In genomic region chr2:86175422-86175821, GRCm38 (mm10) we compare ENCODE assay signal across 24 mouse cellular contexts. TPM values are rescaled to one million over a fixed set of nuclear protein-coding genes. Genes with fewer than 3 reads are reported as not detected.
A peak's percentile ranks its signal among the peaks of the same experiment; 100 is the strongest.
DNase-seq lines count a peak whose midpoint lies in the region; ATAC-seq and TF ChIP-seq lines count a peak whose summit lies in the region.
"Not testable (repeated sequence)": the region's sequence is repeated elsewhere in the genome, so short reads cannot be mapped to it uniquely, and the experiment has no call there.
"Had no signal": no experiment of that assay in that cellular context is flagged by ENCODE, and none has a peak within 500 bp of the region (broad histone marks: within the 10 kb centered on the region; RNA-seq: fewer than 3 reads in every experiment).

No protein-coding gene starts in this region.

- H3K36me3 ChIP-seq in liver, postnatal 0 days (replicated peaks; ENCODE audit: insufficient read depth, low read length) = not testable (repeated sequence)

- peak; percentile 80 for DNase-seq in ES-CJ7 (ENCODE audit: low read depth, low spot score)
- DNase-seq in R1 (ENCODE audit: low read depth, low spot score) = peak; percentile 83
- DNase-seq in c-Kit-positive CD71-negative TER-119-negative erythroid progenitor cells, embryonic 14.5 days (ENCODE audit: low read depth) = peak; percentile 16
- DNase-seq in liver, postnatal 0 days = peak; percentile 14

- not testable (repeated sequence) for H3K4me2 ChIP-seq in liver, postnatal 0 days (ENCODE audit: low read depth, low read length)

- WGBS in liver, postnatal 0 days (ENCODE audit: insufficient replicate concordance) = 30% methylated on average over 7 of the region's 7 CpGs

- not testable (repeated sequence) for H3K4me3 ChIP-seq in liver, postnatal 0 days (ENCODE audit: low read depth, low read length)

- peak; percentile 93 for ATAC-seq in granulocyte monocyte progenitor cell, adult 5-6 weeks (replicated peaks; ENCODE audit: poor library complexity, severe bottlenecking)
- 0 out of 2 replicates have a peak, but pooled peaks have one; percentile 29 for ATAC-seq in liver, postnatal 0 days
- ATAC-seq in megakaryocyte, adult 5-6 weeks (ENCODE audit: poor library complexity, severe bottlenecking) = peak; percentile 88
- ATAC-seq in neutrophil, adult 5-6 weeks (ENCODE audit: extremely low read depth, insufficient number of reproducible peaks, low FRiP score, poor library complexity, severe bottlenecking) = peak; percentile 91

- H3K27ac ChIP-seq in liver, postnatal 0 days (ENCODE audit: low read depth) = not testable (repeated sequence)

- TF ChIP-seq EP300 in liver, postnatal 0 days (IDR thresholded peaks at IDR 0.05; ENCODE audit: low read depth) = peak; percentile 73

- H3K9me3 ChIP-seq in liver, postnatal 0 days (ENCODE audit: low read length) = not testable (repeated sequence)

- H3K9ac ChIP-seq in liver, postnatal 0 days (replicated peaks) = not testable (repeated sequence)

- not testable (repeated sequence) for H3K27me3 ChIP-seq in liver, postnatal 0 days (ENCODE audit: insufficient read depth, low read length)

- not testable (repeated sequence) for H3K4me1 ChIP-seq in liver, postnatal 0 days (ENCODE audit: insufficient read depth)

- not testable (repeated sequence) for TF ChIP-seq CTCF in liver, postnatal 0 days (IDR thresholded peaks at IDR 0.05; ENCODE audit: low read depth)

RNA-seq across cellular contexts. Expression of gene Olfr1044, which starts 2.2 kb away (rescaled TPM):
- not detected in 2 replicates for total RNA-seq in granulocyte monocyte progenitor cell, adult 5-6 weeks (2014; fragmentation: Nextera tagmentation)
- not detected in 2 replicates for total RNA-seq in granulocyte monocyte progenitor cell, adult 5-6 weeks (2017)
- not detected in 2 replicates for polyA plus RNA-seq in liver, postnatal 0 days (2015; fragmentation: Nextera tagmentation; extraction: Ambion mirVana)
- total RNA-seq in megakaryocyte, adult 5-6 weeks (2015) = not detected in 2 replicates
- not detected in 2 replicates for total RNA-seq in megakaryocyte, adult 5-6 weeks (2017)
- not detected in 2 replicates for total RNA-seq in neutrophil, adult 5-6 weeks (2017)
- total RNA-seq: adrenal gland, adult 18-20 months; adrenal gland, adult 8-10 months; adrenal gland, postnatal 14 days; adrenal gland, postnatal 36 days; CH12.LX; ES-E14; forebrain, postnatal 0 days had no signal
- polyA plus RNA-seq: activated CD4-positive, CD25-positive, alpha-beta regulatory T cell, adult 4 months; CD4-positive, CD25-positive, alpha-beta regulatory T cell, adult 4 months; cortical plate, adult 2 months; embryonic facial prominence, embryonic 10.5 days; embryonic facial prominence, embryonic 12.5 days; embryonic facial prominence, embryonic 14.5 days; forebrain, embryonic 11.5 days; forebrain, embryonic 13.5 days; forebrain, embryonic 15.5 days; forebrain, postnatal 0 days; Patski had no signal

RNA-seq across cellular contexts. Expression of gene Olfr1043, which starts 8.1 kb away (rescaled TPM):
- total RNA-seq in granulocyte monocyte progenitor cell, adult 5-6 weeks (2014; fragmentation: Nextera tagmentation) = not detected in 2 replicates
- total RNA-seq in granulocyte monocyte progenitor cell, adult 5-6 weeks (2017) = not detected in 2 replicates
- polyA plus RNA-seq in liver, postnatal 0 days (2015; fragmentation: Nextera tagmentation; extraction: Ambion mirVana) = not detected in 2 replicates
- total RNA-seq in megakaryocyte, adult 5-6 weeks (2015) = not detected in 2 replicates
- not detected in 2 replicates for total RNA-seq in megakaryocyte, adult 5-6 weeks (2017)
- total RNA-seq in neutrophil, adult 5-6 weeks (2017) = not detected in 2 replicates
- total RNA-seq: adrenal gland, adult 18-20 months; adrenal gland, adult 8-10 months; adrenal gland, postnatal 14 days; adrenal gland, postnatal 36 days; CH12.LX; ES-E14; forebrain, postnatal 0 days had no signal
- polyA plus RNA-seq: activated CD4-positive, CD25-positive, alpha-beta regulatory T cell, adult 4 months; CD4-positive, CD25-positive, alpha-beta regulatory T cell, adult 4 months; cortical plate, adult 2 months; embryonic facial prominence, embryonic 10.5 days; embryonic facial prominence, embryonic 12.5 days; embryonic facial prominence, embryonic 14.5 days; forebrain, embryonic 11.5 days; forebrain, embryonic 13.5 days; forebrain, embryonic 15.5 days; forebrain, postnatal 0 days; Patski had no signal

RNA-seq across cellular contexts. Expression of gene Olfr52, which starts 10.1 kb away (rescaled TPM):
- not detected in 2 replicates for total RNA-seq in granulocyte monocyte progenitor cell, adult 5-6 weeks (2014; fragmentation: Nextera tagmentation)
- not detected in 2 replicates for total RNA-seq in granulocyte monocyte progenitor cell, adult 5-6 weeks (2017)
- polyA plus RNA-seq in liver, postnatal 0 days (2015; fragmentation: Nextera tagmentation; extraction: Ambion mirVana) = not detected in 2 replicates
- total RNA-seq in megakaryocyte, adult 5-6 weeks (2015) = not detected in 2 replicates
- total RNA-seq in megakaryocyte, adult 5-6 weeks (2017) = not detected in 2 replicates
- total RNA-seq in neutrophil, adult 5-6 weeks (2017) = 0.37 TPM in 1 of 2 replicates, not detected in the other
- total RNA-seq: adrenal gland, adult 18-20 months; adrenal gland, adult 8-10 months; adrenal gland, postnatal 14 days; adrenal gland, postnatal 36 days; CH12.LX; ES-E14; forebrain, postnatal 0 days had no signal
- polyA plus RNA-seq: activated CD4-positive, CD25-positive, alpha-beta regulatory T cell, adult 4 months; CD4-positive, CD25-positive, alpha-beta regulatory T cell, adult 4 months; cortical plate, adult 2 months; embryonic facial prominence, embryonic 10.5 days; embryonic facial prominence, embryonic 12.5 days; embryonic facial prominence, embryonic 14.5 days; forebrain, embryonic 11.5 days; forebrain, embryonic 13.5 days; forebrain, embryonic 15.5 days; forebrain, postnatal 0 days; Patski had no signal

RNA-seq across cellular contexts. Expression of gene Olfr1042, which starts 13.8 kb away (rescaled TPM):
- total RNA-seq in granulocyte monocyte progenitor cell, adult 5-6 weeks (2014; fragmentation: Nextera tagmentation) = not detected in 2 replicates
- total RNA-seq in granulocyte monocyte progenitor cell, adult 5-6 weeks (2017) = not detected in 2 replicates
- not detected in 2 replicates for polyA plus RNA-seq in liver, postnatal 0 days (2015; fragmentation: Nextera tagmentation; extraction: Ambion mirVana)
- not detected in 2 replicates for total RNA-seq in megakaryocyte, adult 5-6 weeks (2015)
- total RNA-seq in megakaryocyte, adult 5-6 weeks (2017) = not detected in 2 replicates
- 0.12 TPM in 1 of 2 replicates, not detected in the other for total RNA-seq in neutrophil, adult 5-6 weeks (2017)
- total RNA-seq: adrenal gland, adult 18-20 months; adrenal gland, adult 8-10 months; adrenal gland, postnatal 14 days; adrenal gland, postnatal 36 days; CH12.LX; ES-E14; forebrain, postnatal 0 days had no signal
- polyA plus RNA-seq: activated CD4-positive, CD25-positive, alpha-beta regulatory T cell, adult 4 months; CD4-positive, CD25-positive, alpha-beta regulatory T cell, adult 4 months; cortical plate, adult 2 months; embryonic facial prominence, embryonic 10.5 days; embryonic facial prominence, embryonic 12.5 days; embryonic facial prominence, embryonic 14.5 days; forebrain, embryonic 11.5 days; forebrain, embryonic 13.5 days; forebrain, embryonic 15.5 days; forebrain, postnatal 0 days; Patski had no signal

RNA-seq across cellular contexts. Expression of gene Olfr1045, which starts 27.4 kb away (rescaled TPM):
- total RNA-seq in granulocyte monocyte progenitor cell, adult 5-6 weeks (2014; fragmentation: Nextera tagmentation) = not detected in 2 replicates
- total RNA-seq in granulocyte monocyte progenitor cell, adult 5-6 weeks (2017) = not detected in 2 replicates
- not detected in 2 replicates for polyA plus RNA-seq in liver, postnatal 0 days (2015; fragmentation: Nextera tagmentation; extraction: Ambion mirVana)
- not detected in 2 replicates for total RNA-seq in megakaryocyte, adult 5-6 weeks (2015)
- not detected in 2 replicates for total RNA-seq in megakaryocyte, adult 5-6 weeks (2017)
- total RNA-seq in neutrophil, adult 5-6 weeks (2017) = not detected in 2 replicates
- total RNA-seq: adrenal gland, adult 18-20 months; adrenal gland, adult 8-10 months; adrenal gland, postnatal 14 days; adrenal gland, postnatal 36 days; CH12.LX; ES-E14; forebrain, postnatal 0 days had no signal
- polyA plus RNA-seq: CD4-positive, CD25-positive, alpha-beta regulatory T cell, adult 4 months; cortical plate, adult 2 months; embryonic facial prominence, embryonic 10.5 days; embryonic facial prominence, embryonic 12.5 days; embryonic facial prominence, embryonic 14.5 days; forebrain, embryonic 11.5 days; forebrain, embryonic 13.5 days; forebrain, embryonic 15.5 days; forebrain, postnatal 0 days; Patski had no signal

Comparison
In these comparisons a context has a peak if more than half of its experiments do, and no peak if none do; other contexts are left out.
1. DNase-seq: peak in every context shown above with its lines; median percentile 83 in R1; 80 in ES-CJ7; 16 in c-Kit-positive CD71-negative TER-119-negative erythroid progenitor cells, embryonic 14.5 days; 14 in liver, postnatal 0 days.
2. ATAC-seq: peak in every context shown above with its lines; median percentile 93 in granulocyte monocyte progenitor cell, adult 5-6 weeks; 91 in neutrophil, adult 5-6 weeks; 88 in megakaryocyte, adult 5-6 weeks; 29 in liver, postnatal 0 days.